Mouse (Mus musculus) embryo, embryonic 10.5 days (tissue): Measurements from ENCODE around the gene Cep72.
"Not testable (repeated sequence)": the region's sequence is repeated elsewhere in the genome, so short reads cannot be mapped to it uniquely, and the experiment has no call there.

Experiments used
- DNase-seq: peaks from one replicate; pipeline ENCODE4 v3.0.0-alpha.2; 2015; ENCODE audit warnings: low spot score

Cep72 gene

DNA sequence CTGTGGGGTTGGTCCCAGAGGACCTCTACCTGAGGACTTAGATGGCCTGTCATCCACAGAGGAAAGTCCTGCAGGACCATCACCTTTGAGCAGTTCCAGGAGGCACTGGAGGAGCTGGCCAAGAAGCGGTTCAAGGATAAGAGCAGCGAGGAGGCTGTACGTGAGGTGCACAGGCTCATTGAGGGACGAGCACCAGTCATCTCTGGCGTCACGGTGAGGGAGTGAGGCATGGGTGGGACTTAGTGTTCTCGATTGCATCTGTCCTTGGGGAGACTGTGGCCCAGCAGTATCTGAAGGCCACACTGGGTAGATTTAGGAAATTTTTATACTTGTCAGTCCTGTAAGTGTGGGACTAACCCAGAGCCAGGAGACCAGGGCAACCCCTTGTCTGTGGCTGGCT is 31.4 kb downstream of the Cep72 start:
- DNase-seq, result no peak

DNA sequence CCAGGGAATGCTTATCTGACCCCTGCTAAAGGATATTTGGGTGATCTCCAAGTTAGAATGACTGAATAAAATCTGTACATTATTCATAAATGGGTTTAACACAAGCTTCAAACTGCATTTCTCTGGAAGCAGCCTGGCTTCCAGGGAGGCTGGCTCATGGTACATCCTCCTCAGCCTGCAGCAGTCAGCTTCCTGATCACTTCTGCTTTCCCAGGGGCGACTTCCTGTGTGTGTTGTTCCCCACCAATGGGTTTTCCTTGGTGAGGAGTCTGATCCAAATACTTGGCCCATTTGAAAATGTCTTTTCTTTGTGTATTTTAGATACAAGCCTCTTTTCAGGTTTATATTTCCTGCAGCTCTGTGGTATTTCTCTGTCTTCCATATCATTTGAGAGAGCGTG is 33.1 kb downstream of the Cep72 start:
- no peak for DNase-seq

DNA sequence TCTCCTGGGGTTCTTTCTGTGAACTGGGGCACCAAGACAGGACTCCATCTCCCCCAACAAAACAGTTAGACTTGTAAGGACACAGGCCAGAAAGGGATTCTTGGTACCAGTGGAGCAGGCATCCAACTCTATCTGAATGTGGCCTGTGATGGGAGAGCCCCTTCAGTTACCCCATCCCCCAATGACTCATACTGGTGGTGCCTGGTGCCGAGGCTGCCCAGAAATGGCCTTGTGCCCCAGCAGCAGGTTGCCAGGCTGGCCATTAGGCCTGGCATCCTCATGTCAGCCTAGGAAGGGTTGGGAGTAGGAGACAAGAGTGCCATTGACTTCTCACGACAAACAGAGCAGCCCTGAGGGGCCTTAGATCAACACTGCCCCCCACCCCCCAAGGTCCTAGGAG is 34.0 kb downstream of the Cep72 start:
- DNase-seq, result no peak

DNA sequence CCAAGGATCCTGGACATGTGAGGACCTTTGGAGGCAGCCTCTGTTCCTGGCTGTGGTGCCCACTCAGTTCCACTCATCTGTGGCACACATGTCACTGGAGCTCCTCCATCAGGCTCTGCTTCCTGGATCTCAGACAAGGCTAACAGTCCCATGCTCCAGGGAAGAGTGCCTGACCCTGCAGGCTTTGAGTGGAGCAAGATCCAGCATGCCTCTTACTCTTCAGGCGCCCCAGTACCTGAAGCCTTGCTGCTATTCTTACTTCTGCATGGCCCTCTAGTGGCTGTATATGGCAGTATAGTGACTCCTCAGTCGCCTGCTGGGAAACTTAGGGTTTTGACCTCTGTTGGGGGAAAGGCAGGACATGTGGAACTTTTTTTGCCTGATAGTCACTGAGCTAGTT is 35.9 kb downstream of the Cep72 start:
- DNase-seq, result peak; percentile 69

DNA sequence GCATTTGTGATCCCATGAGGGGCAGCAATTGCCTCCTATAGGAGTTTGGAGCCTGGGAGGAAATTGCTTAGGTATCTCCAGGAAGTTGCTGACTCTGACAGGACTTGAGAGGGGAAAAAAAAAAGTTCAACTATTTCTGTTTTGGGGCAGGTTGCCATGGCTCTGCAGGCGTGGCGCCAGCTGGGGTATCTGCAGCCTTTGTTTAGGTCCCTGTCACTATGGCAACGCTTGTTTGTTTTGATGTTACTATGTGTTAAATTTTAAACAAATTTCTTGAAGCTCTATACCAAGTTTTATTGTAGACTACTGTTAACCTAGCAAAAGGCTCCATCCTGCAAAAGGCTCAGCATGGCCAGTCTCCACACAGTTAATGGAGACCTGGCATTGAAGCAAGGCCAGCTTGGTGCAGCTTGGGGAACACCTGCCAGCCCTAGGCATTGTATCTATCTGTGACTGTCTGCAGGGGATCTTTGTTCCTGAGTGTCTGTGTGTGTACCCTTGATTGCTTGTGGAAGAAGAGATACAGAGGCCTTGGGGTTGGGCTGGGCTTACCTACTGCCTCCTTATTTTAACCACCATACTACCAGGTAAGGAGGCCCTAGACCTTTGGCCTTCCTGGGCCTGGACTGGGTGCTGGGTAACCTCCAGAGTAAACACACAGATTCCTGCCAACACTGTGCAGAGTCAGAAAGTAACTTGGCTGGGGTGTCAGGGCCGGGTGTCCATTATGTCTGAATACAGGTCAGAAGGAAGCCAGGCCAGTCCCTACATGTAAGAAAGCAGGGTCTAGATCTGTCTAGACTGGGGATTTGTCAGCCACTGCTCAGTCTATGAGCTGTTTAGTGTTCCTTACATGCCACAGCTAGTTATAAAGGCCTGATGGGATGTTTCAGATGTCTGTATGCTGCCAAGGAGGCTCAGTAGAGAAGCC is 36.7 kb downstream of the Cep72 start:
- DNase-seq, result no peak

DNA sequence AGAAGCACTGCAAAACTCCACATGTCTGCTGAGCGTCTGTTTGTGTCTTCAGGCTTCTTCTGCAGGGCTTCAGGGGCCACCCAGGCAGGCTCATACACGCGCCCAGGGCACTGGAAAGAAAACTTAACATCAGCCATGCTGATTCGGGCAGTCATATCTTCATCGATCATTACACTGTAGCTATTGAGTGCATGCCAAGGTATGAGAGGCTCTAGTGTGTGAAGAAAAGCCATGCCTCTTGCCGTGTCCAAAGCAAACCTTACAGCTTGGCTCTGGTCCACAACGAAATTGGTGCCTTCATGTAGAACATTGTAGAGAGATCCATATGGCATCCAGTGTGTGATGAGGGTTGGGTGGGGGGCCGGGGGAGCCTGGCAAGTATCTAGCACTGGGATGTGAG is 43.1 kb downstream of the Cep72 start:
- not testable (repeated sequence) for DNase-seq

DNA sequence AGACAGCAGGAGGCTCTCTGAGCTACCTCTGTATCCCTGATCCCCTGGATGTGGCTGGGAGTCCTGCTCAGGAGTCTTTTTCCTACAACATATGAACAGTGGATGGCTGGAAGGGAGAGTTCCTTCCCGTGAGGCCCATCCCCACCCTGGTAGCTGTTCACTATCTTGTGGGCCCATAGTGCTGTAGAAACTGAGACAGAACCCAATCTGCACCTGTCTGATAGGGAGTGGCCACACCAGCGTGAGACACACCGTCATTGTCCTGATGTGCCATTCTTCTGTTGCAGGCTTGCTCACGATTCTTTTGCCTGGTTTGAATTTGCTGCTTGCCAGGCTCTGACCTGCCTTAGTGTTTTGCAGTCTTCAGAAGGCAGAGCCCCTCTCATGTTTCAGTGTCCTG is 44.7 kb downstream of the Cep72 start:
- DNase-seq, result no peak

DNA sequence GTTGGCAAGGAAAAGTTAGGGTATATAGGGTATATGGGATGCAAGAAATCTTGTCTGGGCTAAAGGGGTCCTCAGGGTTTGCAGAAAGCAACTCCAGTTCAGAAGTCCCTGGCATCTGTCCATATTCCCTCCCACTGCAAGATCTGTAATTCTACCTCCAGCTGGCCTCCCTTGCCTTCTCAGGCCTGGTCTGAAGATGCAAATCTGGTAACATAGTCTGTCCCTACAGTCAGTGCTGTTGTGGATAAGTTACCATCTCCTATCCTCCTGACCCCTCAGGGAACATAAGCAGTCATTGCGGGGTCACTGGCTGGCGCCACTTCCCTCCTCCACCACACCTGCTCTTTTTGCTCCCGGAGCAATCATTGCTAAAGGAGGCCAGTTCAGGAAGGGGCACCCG is 46.2 kb downstream of the Cep72 start:
- DNase-seq, result no peak

DNA sequence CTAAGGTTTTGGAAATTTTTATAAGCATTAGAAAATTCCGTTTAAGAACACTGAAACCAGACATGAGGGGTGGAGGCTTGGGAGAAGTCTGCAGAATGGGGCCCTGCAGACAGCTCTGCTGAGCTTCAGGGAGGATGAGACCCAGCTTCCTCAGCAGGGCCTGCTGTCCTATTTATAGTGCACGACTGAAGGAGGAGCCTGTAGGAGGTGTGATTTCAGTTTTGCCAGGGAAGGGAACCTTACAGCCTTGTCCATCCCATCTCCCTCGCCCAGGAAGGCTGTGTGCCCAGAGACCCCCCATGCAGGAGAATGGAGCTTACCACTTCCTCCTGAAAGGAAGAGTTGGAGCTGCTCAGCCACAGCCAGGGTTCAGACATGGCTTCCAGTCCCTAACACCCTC is 51.4 kb downstream of the Cep72 start:
- no peak for DNase-seq

DNA sequence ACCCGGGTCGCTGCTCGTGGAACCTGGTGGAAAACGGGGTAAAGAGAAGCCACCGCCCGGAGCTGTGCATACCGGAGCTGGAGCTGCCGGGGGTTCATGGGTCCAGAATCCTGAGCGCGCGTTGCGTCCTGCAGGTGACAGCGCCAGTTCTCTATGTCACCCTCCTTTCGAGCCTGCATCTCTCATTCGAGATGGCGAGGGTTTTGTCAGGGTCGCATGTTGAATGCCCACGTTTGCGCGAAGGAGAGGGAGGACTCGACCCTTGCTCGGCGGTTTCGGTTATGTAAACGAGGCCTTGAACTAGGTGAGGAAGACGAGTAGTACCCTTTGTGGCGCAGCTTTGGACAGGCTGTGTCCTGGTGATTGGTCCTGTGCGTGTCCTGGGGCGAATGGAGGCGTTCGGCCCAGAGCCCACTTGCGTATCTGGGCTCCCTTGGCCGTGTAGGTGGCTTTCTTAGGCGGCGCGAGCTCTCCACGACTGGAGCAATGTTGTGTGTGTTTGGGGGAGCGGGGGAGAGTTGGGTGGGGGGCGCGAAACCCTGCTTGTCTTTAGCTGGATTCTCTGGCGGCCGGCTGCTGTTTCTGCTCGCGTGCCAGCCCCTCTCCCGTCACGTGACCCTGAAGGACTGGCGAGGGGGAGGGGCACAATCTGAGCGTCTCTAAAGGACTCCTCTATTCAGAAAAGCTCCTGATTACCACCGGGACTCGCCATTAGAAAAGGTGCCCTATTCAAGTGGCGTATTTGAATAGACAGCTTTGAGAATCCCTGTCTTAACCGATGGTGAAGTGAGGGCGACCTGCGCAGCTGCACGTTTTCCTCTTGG is 52.1 kb downstream of the Cep72 start:
- DNase-seq, result peak; percentile 85

DNA sequence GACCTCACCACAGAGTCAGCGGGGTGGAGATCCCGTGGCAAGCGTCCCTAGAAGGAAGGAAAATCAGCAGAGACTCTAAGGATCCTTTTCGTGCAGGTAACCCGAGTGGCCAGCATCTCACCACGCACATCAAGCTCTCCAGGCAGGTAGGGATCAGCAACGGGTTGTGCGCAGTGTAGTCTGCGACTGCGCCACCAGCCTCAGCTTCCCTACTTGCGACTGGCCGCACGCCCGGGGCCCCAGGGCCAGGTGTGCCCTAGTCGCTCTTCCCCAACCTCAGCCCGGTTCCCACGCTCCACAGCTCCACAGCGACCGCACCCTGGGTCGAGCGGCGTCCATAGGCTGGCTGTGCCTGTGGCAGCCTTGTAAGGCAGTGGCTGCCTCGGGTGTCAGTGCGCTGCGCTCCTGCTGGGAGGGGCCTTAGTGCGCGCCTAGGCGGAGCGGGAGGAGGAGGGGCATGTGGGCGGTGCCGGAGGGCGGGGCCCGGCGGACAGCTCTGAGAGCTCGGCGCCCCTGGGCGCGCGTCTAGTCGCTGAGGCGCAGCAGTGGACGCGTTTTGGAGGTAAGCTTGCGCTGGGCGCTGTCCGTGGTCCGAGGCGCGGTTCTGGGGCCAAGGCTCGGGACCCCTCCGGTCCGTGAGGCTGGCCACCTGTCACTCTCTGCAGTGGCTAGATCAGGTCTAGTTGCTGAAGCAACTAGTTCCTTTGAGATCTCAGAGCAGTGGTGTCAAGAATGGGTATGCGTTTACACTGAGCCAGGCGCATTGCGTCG is 53.0 kb downstream of the Cep72 start, which contains the start of gene Tppp:
TSS of gene Tppp (plus strand) at position 460 of the 771 bp plus-strand sequence.
- peak; percentile 87 for DNase-seq

DNA sequence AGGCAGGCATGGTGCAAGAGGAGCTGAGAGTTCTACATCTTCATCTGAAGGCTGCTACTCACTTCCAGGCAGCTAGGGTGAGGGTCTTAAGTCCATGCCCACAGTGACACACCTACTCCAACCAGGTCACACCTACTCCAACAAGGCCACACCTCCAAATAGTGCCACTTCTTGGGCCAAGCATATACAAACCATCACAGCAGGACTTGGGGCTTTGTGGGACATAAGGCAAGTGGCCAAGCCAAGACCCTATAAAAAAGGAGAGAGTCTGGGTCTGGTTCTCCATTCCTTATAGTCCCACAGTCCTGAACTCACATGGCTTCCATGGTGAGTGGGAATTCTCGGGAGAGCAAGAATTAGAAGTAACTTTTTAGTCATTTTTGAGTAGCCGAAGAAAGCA is 53.9 kb downstream of the Cep72 start:
- not testable (repeated sequence) for DNase-seq

DNA sequence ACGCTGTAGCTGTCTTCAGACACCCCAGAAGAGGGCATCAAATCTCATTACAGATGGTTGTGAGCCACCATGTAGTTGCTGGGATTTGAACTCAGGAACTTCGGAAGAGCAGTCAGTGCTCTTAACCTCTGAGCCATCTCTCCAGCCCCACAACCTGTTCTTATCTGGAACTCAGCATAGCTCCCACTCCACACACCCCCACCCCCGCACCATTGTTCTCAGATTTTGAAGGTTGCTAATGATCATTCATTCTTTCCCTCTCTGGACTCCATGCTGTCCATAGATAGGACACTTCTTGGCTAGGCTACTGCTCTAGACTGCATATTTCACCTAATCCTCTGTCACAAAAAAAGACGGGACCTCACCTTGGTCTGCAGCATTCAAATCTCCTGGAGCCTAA is 55.2 kb downstream of the Cep72 start:
- DNase-seq, result not testable (repeated sequence)

DNA sequence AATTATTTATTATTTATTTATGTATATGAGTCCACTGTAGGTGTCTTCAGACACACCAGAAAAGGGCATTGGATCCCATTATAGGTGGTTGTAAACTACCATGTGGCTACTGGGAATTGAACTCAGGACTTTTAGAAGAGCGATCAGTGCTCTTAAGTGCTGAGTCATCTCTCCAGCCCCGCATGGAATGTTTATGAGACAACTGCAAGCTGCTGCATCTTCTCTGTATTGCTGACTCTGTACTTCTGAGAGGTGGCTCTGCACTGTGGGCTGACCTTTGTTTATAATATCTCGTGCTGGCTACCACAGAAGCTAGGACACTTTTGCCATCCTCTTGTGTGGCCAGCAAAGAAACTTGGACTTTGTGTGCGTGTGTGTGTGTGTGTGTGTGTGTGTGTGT is 60.6 kb downstream of the Cep72 start:
- DNase-seq, result no peak

DNA sequence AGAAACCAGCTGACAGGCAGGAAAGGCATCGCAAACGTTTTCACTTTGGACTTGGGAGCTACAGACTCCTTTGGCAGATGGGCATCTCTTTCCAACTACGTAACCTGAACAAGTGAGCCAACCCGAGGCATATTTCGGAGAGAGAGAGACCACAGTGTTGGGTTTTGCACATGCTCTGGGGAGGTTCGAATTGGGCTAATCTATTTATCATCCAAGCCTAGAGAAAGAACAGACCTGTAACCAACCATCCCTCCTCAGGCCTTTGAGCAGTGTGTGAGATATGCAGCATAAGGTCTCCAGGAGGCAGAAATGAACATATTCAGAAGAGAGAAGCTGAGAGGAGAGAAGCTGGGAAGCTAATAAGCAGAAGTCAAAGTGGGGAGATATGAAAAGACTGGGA is 61.1 kb downstream of the Cep72 start:
- DNase-seq, result no peak

DNA sequence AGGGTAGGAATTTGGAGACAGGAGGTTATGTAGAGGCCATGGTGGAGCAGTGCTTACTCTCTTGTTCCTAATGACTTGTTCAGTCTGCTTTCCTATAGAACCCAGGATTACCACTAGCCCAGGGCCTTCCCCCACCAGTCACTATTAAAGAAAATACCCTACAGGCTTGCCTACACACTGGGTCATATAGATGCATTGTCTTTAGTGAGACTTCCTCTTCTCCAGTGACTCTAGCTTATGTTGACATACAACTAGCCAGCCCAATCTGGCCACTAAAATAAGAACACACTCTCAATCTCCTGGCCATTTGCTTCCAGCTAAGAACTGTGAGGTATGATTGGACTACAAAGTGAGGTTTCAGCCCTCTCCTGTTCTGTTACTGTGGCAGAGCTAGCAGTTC is 61.6 kb downstream of the Cep72 start:
- DNase-seq, result no peak

DNA sequence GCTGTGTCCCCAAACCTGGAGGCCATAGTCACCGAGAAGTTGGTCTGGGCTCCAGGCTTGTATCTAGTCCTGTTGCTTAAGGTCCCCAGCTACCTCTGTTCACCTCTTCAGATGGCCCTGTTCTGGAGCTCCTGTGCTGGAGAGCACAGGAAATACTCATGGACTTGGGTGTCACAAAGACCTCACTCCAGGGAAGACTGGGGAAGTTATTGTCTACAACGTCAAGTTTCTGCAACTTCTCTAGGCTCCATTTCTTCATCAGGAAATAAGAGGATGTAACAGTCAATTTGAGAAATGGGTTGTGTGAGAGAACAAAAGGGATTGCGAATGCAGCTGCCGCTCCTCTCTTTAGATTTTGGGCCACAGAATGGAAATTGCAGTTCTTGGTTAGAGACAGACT is 65.6 kb downstream of the Cep72 start:
- DNase-seq, result no peak

DNA sequence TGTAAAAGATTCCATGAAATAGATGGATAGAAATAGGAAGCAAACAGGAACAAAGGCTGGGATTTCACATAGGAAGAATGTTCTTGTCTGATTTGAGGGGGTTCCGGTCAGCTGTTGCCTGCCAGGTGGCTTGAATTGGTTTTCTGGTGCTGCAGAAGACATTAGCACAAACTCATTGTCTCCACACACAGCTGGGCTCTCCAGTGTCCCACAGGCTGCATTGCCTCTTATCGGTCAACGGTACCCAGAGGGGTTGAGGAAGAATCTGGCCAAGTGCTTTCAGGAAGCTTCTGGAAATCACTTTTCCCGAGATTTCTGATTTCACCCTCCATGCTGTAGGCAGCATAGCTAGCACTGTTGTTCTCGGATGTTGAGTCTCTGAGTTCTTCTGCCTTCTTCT is 70.8 kb downstream of the Cep72 start:
- no peak for DNase-seq

DNA sequence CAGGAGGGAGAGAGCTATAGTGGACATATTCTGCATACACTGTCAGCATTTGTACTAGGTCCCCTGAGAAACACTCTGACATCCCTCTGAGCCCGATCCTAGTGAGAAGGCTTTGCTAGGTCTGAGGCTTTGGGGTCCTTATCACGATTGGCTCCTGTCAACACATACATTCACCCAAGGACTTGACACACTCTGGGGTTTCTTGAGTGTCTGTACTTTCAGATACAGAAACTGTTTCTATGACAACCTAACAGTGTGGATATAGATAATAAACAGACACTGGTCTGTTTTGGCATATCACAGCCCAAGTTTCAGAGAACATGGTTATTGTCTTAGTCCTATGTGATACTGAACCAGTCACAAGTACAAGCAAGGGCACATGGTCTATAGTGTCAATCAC is 71.3 kb downstream of the Cep72 start:
- DNase-seq, result no peak

DNA sequence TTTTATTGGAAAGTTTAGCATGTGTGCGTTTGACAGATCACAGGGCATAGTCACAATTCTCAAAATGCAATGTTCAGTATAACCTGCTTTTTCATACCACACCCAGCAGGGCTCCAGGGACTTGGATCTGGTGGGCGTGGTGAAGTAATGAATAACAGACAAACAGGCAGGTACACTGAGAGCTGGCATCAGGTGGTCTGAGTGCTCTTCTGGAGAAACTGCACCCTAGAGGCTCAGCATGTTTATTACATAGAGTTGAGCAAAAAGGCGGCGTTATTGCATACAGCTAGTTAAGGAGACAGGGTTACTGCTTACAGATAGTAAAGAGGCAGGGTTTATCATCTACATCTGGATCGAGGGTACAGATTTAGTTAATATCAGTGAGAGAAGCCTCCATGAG is 71.8 kb downstream of the Cep72 start:
- DNase-seq, result no peak
